Mouse (Mus musculus) MN1 (cell line): ENCODE measurements around the gene Olfr1098.

Source experiments
- DNase-seq: peaks from one replicate; pipeline ENCODE4 v3.0.0-alpha.2; 2016; ENCODE audit warnings: low spot score

Olfr1098 gene

GRCm38 (mm10) chr2:86924445-86924844, at the start of gene Olfr1098:
Olfr1098 (minus strand) TSS chr2:86924545.
- DNase-seq, result no peak

- no peak for DNase-seq
Measured at GRCm38 (mm10) chr2:86960593-86960992, 36.2 kb upstream of the Olfr1098 start, which contains the start of gene Olfr1099. Olfr1099 (minus strand) TSS chr2:86960693.

GRCm38 (mm10) chr2:86926557-86926956, 2.2 kb upstream of the Olfr1098 start:
- DNase-seq, result no peak

GRCm38 (mm10) chr2:86905647-86906046, 18.7 kb downstream of the Olfr1098 start:
- no peak for DNase-seq

- no peak for DNase-seq
Measured at GRCm38 (mm10) chr2:86892116-86892515, 32.2 kb downstream of the Olfr1098 start, which contains the start of gene Olfr1097. Olfr1097 (minus strand) TSS chr2:86892216.

GRCm38 (mm10) chr2:86874702-86875101, 49.6 kb downstream of the Olfr1098 start, which contains the start of gene Gm13723:
Gm13723 (minus strand) TSS chr2:86874802.
- DNase-seq, result no peak
